Mouse (Mus musculus): Measurements from ENCODE around the gene Pomgnt2. TPM values are rescaled to one million over a fixed set of nuclear protein-coding genes. Genes with fewer than 3 reads are reported as not detected.
"Not testable (repeated sequence)": the region's sequence is repeated elsewhere in the genome, so short reads cannot be mapped to it uniquely, and the experiment has no call there.

Pomgnt2 gene
- 10 to 100 TPM; 43.2 to 43.4 TPM for total RNA-seq (2021)
- long read RNA-seq, experiment 1, transcript Pomgnt2-201 (2 exons, 2,365 nt) = major isoform, 47 of 64 reads
- long read RNA-seq, experiment 1, partial matches to known transcripts = 1 of 64 reads
- long read RNA-seq, experiment 1, other reads (novel, unspliced or antisense) = 14 of 64 reads
- long read RNA-seq, experiment 2, transcript Pomgnt2-201 (2 exons, 2,365 nt) = major isoform, 31 of 40 reads
- long read RNA-seq, experiment 2, partial matches to known transcripts = 0 of 40 reads
- long read RNA-seq, experiment 2, other reads (novel, unspliced or antisense) = 8 of 40 reads

DNA sequence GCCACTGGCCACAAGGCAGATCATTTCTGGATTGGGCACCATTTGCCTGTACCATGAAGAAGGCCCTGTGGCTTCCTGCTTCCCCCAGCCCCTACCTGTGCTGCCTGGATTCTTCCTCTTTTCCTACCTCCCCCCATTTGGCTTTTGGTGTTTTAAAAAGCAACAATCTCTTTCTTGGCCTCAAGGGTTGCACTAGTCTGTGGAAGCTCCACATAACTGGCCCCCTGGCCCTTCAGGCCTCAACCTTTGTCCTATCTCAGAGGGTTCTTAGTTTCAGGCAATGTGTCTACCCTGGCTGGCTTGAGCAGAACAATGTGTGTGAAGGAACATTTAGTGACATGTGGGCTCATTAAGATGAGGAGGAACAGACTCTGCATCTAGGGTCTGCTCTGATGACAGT is at the start of gene Pomgnt2:
Pomgnt2 (minus strand) TSS at position 101 of the 400 bp plus-strand sequence.
- DNase-seq (ENCODE audit: low spot score in 2 of 2) = no peak

DNA sequence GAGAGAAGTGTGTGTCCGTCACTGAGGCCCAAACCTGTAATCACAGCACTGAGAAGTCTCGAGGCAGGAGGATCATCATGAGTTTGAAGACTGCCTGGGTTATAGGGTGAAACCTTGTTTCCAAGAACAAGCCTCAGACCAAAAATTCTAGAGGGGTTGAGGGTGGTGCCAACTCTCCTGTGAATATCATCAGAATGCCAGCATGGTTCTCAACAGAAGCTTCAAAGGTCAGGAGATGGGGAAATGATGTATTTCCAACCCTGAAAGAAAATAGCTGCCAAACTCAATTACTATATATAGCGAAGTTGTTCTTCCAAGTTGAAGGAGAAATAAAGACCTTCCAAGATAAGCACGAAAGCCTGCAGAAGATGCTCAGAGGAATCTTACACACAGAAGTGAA is 42.9 kb upstream of the Pomgnt2 start:
- no peak for DNase-seq (ENCODE audit: low spot score in 2 of 2)

DNA sequence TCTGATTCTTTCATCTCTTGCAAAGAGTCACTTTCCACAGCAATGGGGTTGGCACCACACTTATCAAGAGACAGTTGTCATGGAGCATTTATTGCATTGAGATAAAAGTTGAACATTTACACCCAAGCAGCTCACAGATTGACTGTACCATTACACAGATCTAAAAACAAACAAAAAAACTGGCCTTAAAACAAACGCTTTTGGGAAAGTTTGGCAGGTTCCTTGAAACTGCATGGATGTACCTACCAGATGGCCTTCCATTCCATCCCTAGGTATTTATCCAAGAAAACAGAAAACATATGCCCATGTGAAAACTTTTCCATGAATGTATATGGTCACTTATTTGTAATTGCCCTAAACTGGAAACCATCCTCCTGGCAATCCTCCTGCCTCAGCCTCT is 41.7 kb upstream of the Pomgnt2 start:
- no peak for DNase-seq (ENCODE audit: low spot score in 2 of 2)

DNA sequence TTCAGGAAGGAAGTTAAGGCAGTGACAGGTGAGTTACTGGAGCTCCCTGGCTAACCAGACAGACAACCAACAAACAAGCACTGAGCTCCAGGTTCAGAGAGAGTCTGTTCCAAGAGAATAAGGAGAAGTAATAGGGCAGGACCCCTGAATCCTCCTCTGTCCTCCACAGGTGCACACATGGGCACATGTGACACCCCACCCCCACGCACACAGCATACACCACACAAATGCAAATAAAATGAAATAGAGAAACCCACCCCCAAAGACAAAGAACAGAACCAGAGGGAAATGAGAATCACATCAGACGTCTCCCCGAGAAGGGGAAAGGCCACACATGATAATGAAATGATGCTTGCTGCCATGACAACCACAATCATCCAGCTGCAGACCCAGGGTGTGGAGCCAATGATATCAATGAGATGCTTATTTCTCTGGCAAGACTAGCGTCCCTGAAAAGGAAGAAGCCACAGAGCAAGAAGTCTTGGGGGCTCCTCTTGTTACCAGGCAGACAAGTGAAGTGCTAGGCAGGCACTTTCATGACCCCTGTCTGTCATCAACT is 39.7 kb upstream of the Pomgnt2 start:
- DNase-seq (ENCODE audit: low spot score in 2 of 2) = no peak

DNA sequence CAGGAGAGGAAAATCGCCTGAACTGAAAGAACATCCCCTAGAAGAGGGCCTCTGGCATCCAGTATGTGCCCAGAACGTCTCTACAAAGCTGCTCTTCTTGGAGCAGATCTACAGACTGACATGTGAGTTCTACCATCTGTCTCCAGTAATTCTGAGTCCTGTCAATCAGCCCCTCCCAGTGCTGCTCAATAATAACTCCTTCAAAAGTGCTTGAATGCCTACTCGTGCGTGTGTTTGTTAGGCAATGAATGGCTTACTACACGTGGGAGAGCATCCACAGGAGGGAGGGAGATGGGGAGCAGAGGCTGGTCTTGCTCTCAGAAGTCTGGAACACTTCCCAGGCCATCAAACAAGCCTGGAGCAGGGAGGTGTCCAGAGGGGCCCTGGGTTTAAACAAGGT is 38.9 kb upstream of the Pomgnt2 start:
- DNase-seq (ENCODE audit: low spot score in 2 of 2) = no peak

DNA sequence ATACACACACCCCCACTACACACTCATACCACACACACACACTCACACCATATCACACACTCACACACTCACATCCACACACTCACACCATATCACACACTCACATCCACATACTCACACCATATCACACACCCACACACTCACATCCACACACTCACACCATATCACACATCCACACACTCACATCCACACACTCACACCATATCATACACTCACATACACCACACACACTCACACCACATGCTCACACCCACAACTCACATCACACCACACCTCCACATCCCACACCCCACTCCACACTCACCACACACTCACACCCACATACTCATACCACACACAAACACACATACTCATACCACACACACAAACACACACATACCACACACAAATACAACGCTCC is 38.0 kb upstream of the Pomgnt2 start:
- DNase-seq (ENCODE audit: low spot score in 2 of 2) = no peak

DNA sequence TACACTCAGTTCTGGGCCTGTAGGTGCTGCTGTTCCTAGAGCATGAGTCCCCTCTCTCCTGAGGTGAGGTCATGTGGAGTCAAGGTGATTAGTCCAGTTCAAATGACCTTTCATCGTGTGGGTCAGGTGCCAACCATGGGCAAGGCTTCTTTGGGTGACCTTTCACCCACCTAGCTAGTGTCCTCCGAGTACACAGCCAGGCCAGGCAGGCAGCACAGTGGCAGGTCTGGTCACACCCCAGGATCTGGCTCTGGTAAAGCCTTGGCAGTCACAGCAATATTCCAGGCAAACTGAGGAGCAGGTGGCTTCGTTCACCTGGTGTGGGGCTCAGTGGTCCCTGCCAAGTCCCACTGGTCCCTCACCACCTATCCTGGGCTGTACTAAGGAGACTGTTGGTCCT is 35.2 kb upstream of the Pomgnt2 start:
- no peak for DNase-seq (ENCODE audit: low spot score in 2 of 2)

DNA sequence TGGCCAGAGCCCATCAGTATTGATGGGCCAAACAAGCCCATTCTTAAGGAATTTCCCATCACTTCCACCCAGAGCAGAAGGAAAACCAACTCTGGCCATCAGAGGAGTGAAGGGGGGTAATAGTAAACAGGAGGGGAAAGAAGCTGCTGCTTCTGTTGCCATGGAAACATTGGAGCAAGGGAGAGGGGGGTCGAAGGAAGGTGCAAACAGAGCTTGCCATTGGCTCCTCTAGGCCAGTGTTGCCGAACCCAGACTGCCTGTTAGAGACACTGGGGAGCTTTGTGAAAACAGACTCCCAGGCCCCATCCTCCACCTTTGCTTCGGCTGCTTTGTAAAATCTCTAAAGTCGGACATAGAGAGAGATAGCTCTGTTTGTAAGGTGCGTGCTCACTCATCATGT is 33.8 kb upstream of the Pomgnt2 start:
- DNase-seq (ENCODE audit: low spot score in 2 of 2) = no peak

DNA sequence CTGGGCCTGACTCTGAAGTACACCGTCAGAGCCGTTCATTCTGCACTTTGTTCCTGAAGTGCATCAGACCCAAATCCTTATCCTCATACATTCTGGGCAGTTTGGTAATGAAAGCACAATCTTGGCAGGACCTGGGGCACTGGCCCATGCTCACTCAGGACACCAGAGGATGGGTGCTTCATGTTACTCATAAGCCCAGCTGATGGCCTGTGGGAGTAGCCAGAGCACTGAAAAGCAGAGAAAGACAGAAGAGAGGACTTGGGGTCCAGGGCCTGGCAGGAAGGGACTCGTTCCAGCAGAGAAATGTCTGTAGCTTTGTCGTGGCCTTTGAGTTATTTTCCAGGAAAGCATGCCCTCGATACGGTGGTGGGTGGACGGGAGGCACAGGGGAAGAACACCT is 32.9 kb upstream of the Pomgnt2 start:
- no peak for DNase-seq (ENCODE audit: low spot score in 2 of 2)

DNA sequence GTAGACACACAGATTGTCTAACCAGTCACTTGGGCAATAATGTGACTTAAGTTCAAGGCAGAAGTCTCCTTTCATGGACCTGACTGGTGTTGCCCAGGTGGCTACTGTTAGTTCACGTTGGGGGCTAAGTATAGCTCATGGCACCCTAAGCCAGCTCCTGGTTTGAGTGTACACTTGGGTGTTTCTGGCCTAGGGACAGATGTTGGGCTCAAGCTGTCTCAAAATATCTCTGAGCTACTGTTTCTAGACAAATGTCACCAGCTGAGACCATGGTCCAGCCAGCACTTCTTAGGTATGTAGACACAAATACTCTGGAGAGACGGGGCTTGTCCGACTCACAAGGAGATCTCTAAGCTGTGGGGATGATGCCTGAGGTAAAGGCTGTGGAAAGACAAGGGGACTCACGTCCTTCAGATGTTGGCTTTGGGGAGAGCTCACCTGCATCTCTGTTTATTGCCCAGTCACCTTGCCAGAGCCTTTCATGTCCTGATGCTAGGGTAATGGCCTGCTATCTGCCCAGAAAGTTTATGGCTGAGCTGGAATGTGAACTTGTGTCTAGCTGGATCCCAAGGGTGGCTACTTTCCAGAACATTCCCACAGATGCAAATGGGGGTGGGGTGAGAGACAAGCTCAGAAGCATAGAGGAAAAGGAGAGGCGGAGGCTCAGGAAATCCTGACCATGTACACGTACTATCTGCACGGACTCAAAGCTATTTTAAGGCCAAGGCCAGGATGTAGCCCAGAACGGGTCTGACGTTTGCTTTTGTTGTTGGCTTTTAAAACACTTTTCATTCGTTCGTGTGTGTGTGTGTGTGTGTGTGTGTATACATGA is 31.2 kb upstream of the Pomgnt2 start:
- no peak for DNase-seq (ENCODE audit: low spot score in 2 of 2)

DNA sequence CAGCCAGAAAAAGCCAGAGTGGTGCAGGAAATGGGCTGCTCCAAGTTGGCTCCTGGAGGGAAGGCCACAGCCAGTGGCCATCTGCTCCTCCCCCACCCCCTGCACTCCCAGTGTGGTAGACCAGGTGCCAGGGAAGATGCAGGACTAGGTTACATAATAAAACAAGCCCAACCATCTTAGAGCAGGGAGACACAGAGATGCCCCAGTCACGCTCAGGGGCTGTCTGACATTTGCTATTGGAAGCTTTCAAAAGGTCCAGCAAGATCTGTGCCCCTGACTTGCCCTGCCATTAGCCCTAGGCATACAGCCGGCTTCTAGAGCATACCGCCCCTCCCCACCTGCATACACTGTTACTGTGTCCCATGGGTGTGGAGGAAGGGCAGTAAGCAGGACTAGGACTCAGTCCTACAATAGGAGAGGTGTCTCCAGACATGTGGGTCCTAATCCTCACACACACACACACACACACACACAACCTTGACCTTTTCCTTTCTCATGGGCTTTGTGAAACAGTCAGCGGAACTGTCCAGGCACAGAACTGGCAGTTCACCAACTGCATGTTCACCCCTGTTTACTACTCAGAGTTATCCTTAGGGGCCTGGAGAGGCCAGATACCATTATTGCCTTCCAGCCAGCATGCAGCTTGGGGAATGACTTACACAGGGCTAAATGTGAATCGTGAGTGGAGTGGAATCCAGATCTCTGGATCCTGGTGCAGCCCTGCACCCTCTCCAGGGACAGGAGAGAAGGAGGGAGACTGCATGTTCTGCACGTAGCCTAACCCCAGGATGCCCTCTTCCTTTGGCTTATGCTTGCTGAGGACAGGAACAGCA is 30.4 kb upstream of the Pomgnt2 start:
- DNase-seq (ENCODE audit: low spot score in 2 of 2) = no peak

DNA sequence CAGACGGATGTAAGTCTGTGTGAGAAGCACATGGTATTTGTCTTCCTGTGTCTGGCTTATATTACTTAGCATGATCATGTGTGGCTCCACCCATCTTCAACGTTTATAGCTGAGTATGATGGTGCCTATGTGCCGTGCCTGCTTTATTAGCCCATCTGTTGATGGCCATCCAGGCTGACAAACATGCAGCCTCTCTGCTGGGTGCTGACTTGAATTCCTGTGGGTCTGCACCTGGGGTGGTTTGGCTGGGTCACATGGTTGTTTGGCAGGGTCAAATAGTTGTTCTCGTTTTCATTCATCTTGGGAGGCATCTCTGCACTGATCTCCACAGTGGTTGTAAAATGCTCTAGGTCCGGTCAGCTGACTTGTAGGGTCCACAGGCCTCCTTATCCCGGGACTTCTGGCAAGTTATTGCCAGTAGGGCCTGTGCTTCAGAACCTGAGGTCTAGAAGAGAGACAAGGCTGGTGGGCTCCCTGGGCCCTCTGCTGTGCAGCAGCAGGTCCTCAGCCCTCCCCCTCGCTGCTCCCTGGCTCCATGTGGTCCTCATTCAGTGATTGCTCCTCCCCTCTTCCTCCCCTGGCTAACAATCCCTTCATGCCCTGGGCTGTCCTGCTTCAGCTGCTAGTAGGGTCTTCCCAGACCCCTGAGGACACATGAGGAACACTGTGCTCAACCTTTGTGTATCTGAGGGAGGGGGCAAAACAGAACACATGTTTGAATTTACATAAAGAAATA is 29.1 kb upstream of the Pomgnt2 start:
- DNase-seq (ENCODE audit: low spot score in 2 of 2) = no peak

DNA sequence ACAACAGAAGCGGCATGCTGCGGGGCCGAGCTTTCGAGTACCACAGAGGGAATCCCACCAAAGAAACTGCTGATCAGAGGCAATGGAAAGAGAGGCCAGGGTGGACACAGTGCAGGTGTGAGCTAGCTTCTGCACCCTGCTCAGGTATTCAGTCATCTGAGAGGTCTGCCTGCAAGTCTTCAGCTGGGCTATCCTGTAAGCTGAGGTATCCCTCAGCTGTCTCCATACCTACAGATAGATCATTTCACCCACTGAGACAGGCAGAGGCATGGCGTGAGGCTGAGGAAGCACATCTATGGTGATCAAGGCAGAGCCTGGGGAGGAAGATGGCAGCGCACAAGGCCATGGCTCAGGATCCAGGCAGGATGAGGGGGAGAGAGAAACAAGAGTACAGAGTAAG is 27.5 kb upstream of the Pomgnt2 start:
- no peak for DNase-seq (ENCODE audit: low spot score in 2 of 2)

DNA sequence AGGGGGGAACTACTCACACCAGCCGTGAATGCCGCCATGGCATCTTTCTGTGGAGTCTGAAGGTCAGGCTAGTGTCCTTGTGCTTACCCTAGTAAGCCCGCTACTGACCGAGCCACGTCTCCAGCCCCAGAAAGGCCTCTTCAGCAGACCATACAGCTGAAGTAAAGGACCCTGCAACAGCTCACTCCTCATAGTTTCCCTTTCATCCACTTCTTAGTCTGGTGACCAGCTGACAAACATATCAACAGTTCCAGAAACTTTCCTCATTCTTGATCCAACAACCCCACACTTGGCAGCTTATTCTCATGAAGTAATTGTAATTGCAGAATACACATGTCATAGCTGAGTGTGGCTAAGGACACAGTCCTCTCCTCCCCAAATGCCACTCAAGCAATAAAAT is 27.0 kb upstream of the Pomgnt2 start:
- no peak for DNase-seq (ENCODE audit: low spot score in 2 of 2)

DNA sequence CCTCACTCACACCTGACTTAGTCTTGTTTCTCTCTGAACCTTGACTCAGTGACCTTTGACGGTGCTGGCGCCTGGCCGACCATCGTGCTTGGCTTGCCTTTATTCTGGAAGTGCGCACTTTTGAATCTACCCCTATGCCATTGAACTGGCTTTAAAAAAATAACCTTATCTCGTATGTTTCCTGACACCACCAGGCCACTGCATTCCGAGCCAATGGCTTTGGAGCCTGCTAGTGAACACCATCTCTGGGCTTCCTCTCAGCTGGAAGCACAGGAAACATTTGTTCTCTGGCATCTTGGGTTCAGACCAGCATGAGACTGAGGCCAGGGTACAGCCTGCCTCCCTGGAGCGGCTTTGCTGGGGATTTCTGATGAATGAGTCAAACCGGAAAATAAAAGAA is 25.9 kb upstream of the Pomgnt2 start:
- no peak for DNase-seq (ENCODE audit: low spot score in 2 of 2)

DNA sequence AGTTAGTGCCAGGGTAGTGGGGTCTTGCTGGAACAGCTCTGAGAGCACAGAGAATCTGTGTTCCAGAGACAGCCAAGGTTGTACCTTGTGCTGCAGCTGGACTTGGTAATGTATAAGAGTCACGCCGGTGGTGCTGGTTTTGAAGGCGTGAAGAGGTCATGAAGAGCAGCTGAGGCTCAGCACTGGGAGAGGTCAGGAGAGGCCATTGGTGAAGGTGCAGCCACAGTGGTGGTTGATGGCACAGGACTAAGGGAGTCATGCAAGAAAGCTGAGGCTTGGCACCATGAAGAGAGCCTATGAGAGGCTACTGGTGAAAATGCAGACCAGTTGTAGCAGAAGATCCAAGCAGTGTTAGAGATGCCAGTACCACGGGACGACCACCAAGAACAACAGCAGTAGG is 24.7 kb upstream of the Pomgnt2 start:
- DNase-seq (ENCODE audit: low spot score in 2 of 2) = no peak

DNA sequence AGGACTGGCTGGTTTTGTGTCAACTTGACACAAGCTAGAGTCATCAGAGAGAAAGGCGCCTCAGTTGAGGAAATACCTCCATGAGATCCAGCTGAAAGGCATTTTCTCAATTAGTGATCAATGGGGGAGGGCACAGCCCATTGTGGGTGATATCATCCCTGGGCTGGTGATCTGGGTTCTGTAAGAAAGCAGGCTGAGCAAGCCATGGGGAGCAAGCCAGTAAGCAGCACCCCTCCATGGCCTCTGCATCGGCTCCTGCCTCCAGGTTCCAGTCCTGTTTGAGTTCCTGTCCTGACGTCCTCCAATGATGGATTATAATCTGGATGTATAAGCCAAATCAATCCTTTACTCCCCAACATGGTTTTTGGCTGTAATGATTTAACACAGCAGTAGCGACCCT is 24.3 kb upstream of the Pomgnt2 start:
- not testable (repeated sequence) for DNase-seq (ENCODE audit: low spot score in 2 of 2)

DNA sequence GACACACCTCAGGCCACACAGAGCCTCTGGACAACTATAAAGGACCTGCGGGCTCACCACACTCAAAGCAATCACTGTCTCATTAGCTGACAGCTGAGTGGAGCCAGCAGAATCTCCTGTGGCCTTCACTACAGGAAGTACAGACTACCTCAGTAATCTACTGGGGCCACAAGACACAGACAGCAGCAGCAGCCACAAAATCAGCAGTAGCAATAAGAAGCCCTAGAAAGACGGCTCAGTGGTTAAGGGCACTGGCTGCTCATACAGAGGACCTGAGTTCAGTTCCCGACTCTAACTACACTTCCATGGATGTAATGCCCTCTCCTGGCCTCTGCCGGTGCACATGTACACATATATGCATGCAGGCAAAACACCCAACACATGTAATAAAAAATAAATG is 23.4 kb upstream of the Pomgnt2 start:
- DNase-seq (ENCODE audit: low spot score in 2 of 2) = no peak

DNA sequence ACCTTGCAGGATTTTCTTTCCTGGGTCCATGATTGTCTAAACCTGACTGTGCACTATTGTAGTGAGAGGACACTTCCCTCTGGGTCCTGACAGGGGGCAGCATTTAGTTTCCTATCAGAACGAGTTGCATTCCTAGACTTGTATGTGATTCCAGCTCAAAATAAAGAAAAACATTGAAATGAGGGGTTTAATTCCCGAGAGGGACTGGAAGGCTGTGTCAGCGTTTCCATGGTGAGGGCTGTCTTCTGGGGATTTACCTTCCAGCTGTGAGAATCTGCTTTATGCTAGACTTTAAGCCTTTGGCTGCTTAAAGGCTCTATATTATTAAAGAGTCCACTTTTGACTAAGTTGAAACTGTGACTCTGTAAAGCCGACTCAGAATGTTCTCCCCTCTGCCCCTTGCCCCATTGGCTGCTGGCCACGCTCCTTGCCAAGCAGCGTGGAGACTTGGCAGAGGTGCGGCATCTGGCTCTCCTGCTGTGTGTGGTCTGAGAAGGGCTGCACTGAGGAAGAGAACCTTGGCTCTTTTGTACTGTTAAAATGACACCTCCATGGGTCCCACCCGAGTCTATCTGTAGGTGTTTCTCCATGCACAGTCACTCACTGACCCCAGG is 22.0 kb upstream of the Pomgnt2 start:
- peak; percentile 49 to 54 for DNase-seq (ENCODE audit: low spot score in 2 of 2)

DNA sequence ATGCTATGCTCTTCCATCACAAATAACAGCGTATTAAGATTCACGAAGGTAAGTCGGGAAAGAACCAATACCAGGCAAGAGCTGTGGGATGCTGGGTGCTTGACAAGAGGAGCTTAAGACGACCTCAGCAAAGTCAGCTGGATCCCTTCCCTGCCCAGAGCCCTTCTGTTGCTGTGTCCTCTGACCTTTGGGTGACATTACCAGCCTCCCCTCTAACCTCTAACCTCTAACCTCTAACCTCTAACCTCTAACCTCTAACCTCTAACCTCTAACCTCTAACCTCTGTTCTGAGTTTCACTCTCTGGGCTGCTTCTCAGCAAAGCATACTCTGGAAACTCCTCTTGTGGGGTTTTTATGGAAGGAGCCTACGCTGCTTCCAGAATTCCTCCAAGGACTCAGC is 21.2 kb upstream of the Pomgnt2 start:
- no peak for DNase-seq (ENCODE audit: low spot score in 2 of 2)

Measured in left cerebral cortex, adult 18-20 months (tissue).